Mouse (Mus musculus) kidney, postnatal 10 days (tissue): ENCODE data around the gene Gm21704.
"Not testable (repeated sequence)": the region's sequence is repeated elsewhere in the genome, so short reads cannot be mapped to it uniquely, and the experiment has no call there.

Experiments used
- DNase-seq: peaks from one replicate; pipeline ENCODE4 v3.0.0; 2021; ENCODE audit warnings: mixed read lengths

The Gm21704 gene

DNA sequence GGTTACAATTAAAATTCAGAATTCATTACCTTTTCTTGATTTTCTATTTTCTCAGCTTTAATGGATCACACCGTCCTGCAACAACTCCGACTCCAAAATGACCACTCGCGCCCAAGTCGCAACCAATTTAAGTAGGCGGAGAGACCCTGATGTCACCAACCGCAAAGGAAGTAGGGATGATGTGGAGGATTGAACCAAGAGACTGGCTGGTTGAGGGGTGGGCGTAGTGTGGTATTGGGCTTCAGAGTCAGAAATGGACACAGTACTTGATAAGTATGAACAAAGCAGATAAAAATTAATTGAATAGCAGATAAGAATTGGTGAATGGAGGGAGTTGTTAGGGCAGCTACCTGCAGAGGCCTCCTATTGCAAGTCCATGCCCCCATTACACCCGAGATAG lies at the start of gene Gm21704, which contains the start of gene Gm21708:
Gm21704 (minus strand) TSS at position 101 of the 400 bp plus-strand sequence.
Gm21708 (minus strand) TSS at position 101 of the 400 bp plus-strand sequence.
- not testable (repeated sequence) for DNase-seq

DNA sequence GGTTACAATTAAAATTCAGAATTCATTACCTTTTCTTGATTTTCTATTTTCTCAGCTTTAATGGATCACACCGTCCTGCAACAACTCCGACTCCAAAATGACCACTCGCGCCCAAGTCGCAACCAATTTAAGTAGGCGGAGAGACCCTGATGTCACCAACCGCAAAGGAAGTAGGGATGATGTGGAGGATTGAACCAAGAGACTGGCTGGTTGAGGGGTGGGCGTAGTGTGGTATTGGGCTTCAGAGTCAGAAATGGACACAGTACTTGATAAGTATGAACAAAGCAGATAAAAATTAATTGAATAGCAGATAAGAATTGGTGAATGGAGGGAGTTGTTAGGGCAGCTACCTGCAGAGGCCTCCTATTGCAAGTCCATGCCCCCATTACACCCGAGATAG lies 64.7 kb downstream of the Gm21704 start, which contains the start of gene Gm21693:
Gm21693 (minus strand) TSS at position 101 of the 400 bp plus-strand sequence.
- not testable (repeated sequence) for DNase-seq

GRCm38 (mm10) chrY:3340661-3341060 lies 69.3 kb downstream of the Gm21704 start:
- not testable (repeated sequence) for DNase-seq
